Mouse (Mus musculus) gastrocnemius, postnatal 14 days (tissue): Measurements from ENCODE around the gene Ralgps2. TPM values are rescaled to one million over a fixed set of nuclear protein-coding genes. Genes with fewer than 3 reads are reported as not detected.

ENCODE experiments used
- DNase-seq: peaks from one replicate; pipeline ENCODE4 v3.0.0; 2021; ENCODE audit warnings: mixed read lengths
- intact Hi-C: fragments of 180-260 bp; cut with DNase I; formaldehyde crosslinking; loops from one replicate; pipeline ENCODE4 v1.15.1; 2025; ENCODE audit warnings: low total_unique reads
- long read RNA-seq, 2 experiments: library from polyadenylated mRNA; stranded (forward); transcript quantifications; one replicate each; pipeline ENCODE4 v2.0.0; 2021
- total RNA-seq, 2 experiments: library from RNA; stranded (reverse); gene quantifications; 2 replicates each; pipeline ENCODE4 v1.2.3; 2021

Ralgps2 gene
- 1 to 10 TPM; 5.1 to 6.4 TPM for total RNA-seq
- long read RNA-seq, experiment 1, partial matches to known transcripts = 2 of 3 reads
- long read RNA-seq, experiment 1, other reads (novel, unspliced or antisense) = 1 of 3 reads
- long read RNA-seq, experiment 2 = 0 reads

GRCm38 (mm10) chr1:156939251-156940141 is at the start of gene Ralgps2:
TSS of gene Ralgps2 (minus strand) at chr1:156939626.
- peak; percentile 51 for DNase-seq
- intact Hi-C loops = no loop called here

GRCm38 (mm10) chr1:156987576-156987975 is 48.1 kb upstream of the Ralgps2 start:
- intact Hi-C loops = no loop called here

GRCm38 (mm10) chr1:156986641-156987345 is 47.4 kb upstream of the Ralgps2 start:
- intact Hi-C loops = no loop called here
- DNase-seq = no peak

More at GRCm38 (mm10) chr1:156987576-156987975, 48.1 kb upstream of the Ralgps2 start:
- DNase-seq = no peak

- no peak for DNase-seq
- intact Hi-C loops = no loop called here
Observed at GRCm38 (mm10) chr1:156985657-156986640, 46.5 kb upstream of the Ralgps2 start.

GRCm38 (mm10) chr1:156983009-156983870 is 43.8 kb upstream of the Ralgps2 start:
- DNase-seq = no peak
- intact Hi-C loops = no loop called here

- DNase-seq = no peak
- intact Hi-C loops = no loop called here
Observed at GRCm38 (mm10) chr1:156981975-156982374, 42.5 kb upstream of the Ralgps2 start.

- intact Hi-C loops = no loop called here
- DNase-seq = no peak
Observed at GRCm38 (mm10) chr1:156979722-156980121, 40.3 kb upstream of the Ralgps2 start.

GRCm38 (mm10) chr1:156978656-156979055 is 39.2 kb upstream of the Ralgps2 start:
- DNase-seq = no peak
- intact Hi-C loops = no loop called here

- intact Hi-C loops = no loop called here
- no peak for DNase-seq
Observed at GRCm38 (mm10) chr1:156973857-156974256, 34.4 kb upstream of the Ralgps2 start.

GRCm38 (mm10) chr1:156972391-156972790 is 33.0 kb upstream of the Ralgps2 start:
- intact Hi-C loops = no loop called here
- no peak for DNase-seq

GRCm38 (mm10) chr1:156971206-156971811 is 31.9 kb upstream of the Ralgps2 start:
- no peak for DNase-seq
- intact Hi-C loops = no loop called here

- intact Hi-C loops = no loop called here
- DNase-seq = no peak
Observed at GRCm38 (mm10) chr1:156970641-156971040, 31.2 kb upstream of the Ralgps2 start.

- intact Hi-C loops = no loop called here
- no peak for DNase-seq
Observed at GRCm38 (mm10) chr1:156968107-156968506, 28.7 kb upstream of the Ralgps2 start.

- intact Hi-C loops = no loop called here
- DNase-seq = no peak
Observed at GRCm38 (mm10) chr1:156964586-156964932, 25.1 kb upstream of the Ralgps2 start.

GRCm38 (mm10) chr1:156963871-156964585 is 24.6 kb upstream of the Ralgps2 start:
- intact Hi-C loops = no loop called here
- DNase-seq = no peak

- intact Hi-C loops = no loop called here
- DNase-seq = no peak
Observed at GRCm38 (mm10) chr1:156961481-156962265, 22.2 kb upstream of the Ralgps2 start.

- DNase-seq = no peak
- intact Hi-C loops = no loop called here
Observed at GRCm38 (mm10) chr1:156959004-156959403, 19.6 kb upstream of the Ralgps2 start.
